Mouse (Mus musculus) heart, embryonic 13.5 days (tissue): ENCODE data around the gene Trp63. TPM values are rescaled to one million over a fixed set of nuclear protein-coding genes. Genes with fewer than 3 reads are reported as not detected.

ENCODE experiments used
- ATAC-seq: fragments of 200-750 bp; cut with Nextera tagmentation; 2 replicates; pipeline ENCODE4 v1.8.0; 2017; ENCODE audit warnings: moderate TSS enrichment; ENCODE audit not compliant: insufficient number of reproducible peaks, low FRiP score, low TSS enrichment; ENCODE audit errors: extremely low read depth
- H3K27ac ChIP-seq: fragments of 300-500 bp; sonication (generic); replicated peaks from 2 replicates; pipeline ENCODE4 v1.5.1; 2015; ENCODE audit warnings: moderate library complexity, mild to moderate bottlenecking, inconsistent platforms
- H3K27me3 ChIP-seq: fragments of 300-500 bp; sonication (generic); replicated peaks from 2 replicates; pipeline ENCODE4 v1.6.1; 2015; ENCODE audit warnings: mild to moderate bottlenecking, inconsistent platforms
- H3K36me3 ChIP-seq: fragments of 300-500 bp; sonication (generic); 2 replicates; pipeline ENCODE4 v1.6.1; 2015; ENCODE audit warnings: mild to moderate bottlenecking, inconsistent platforms
- H3K4me1 ChIP-seq: fragments of 300-500 bp; sonication (generic); 2 replicates; pipeline ENCODE4 v1.6.1; 2015; ENCODE audit warnings: inconsistent platforms
- H3K4me2 ChIP-seq: fragments of 300-500 bp; sonication (generic); 2 replicates; pipeline ENCODE4 v1.6.1; 2015; ENCODE audit warnings: inconsistent platforms, mild to moderate bottlenecking, moderate library complexity
- H3K4me3 ChIP-seq: fragments of 300-500 bp; sonication (generic); 2 replicates; pipeline ENCODE4 v1.5.1; 2015; ENCODE audit warnings: moderate library complexity, mild to moderate bottlenecking, inconsistent platforms
- H3K9ac ChIP-seq: fragments of 300-500 bp; sonication (generic); 2 replicates; pipeline ENCODE4 v1.6.1; 2015; ENCODE audit warnings: inconsistent platforms, mild to moderate bottlenecking, moderate library complexity
- H3K9me3 ChIP-seq: fragments of 300-500 bp; sonication (generic); 2 replicates; pipeline ENCODE4 v1.6.1; 2016; ENCODE audit warnings: inconsistent platforms
- WGBS: fragments of 180-500 bp; shearing (Covaris S2); methylation state at CpG from one replicate; pipeline ENCODE4 v1.1.7; 2015; ENCODE audit warnings: mixed read lengths; 5-methylcytosine and 5-hydroxymethylcytosine counted together
- polyA plus RNA-seq: library from polyadenylated mRNA; unstranded; fragments of >200 nt; fragmentation: Nextera tagmentation; extraction: Ambion mirVana; gene quantifications from 2 replicates; pipeline ENCODE4 v1.2.1, GENCODE M21; 2015

Gene Trp63
- polyA plus RNA-seq, 1 experiment from 2014 or later, result 0.78 TPM

- Histone ChIP-seq H3K9ac (no peak overlapping the region), H3K9me3 (no peaks in the 10 kb centered on the region), H3K27ac (no peak overlapping the region), H3K27me3 (no peaks in the 10 kb centered on the region), H3K4me1 (no peaks in the 10 kb centered on the region), H3K36me3 (no peaks in the 10 kb centered on the region), H3K4me2 (no peak overlapping the region), H3K4me3 (no peak overlapping the region)
- 55% methylated on average over 4 of the region's 4 CpGs for WGBS
- ATAC-seq, result no peak
Measured at GRCm38 (mm10) chr16:25779964-25780363, 96.4 kb downstream of the Trp63 start.

GRCm38 (mm10) chr16:25784246-25784645, 100.7 kb downstream of the Trp63 start:
- Histone ChIP-seq H3K4me2 (no peak overlapping the region), H3K9me3 (no peaks in the 10 kb centered on the region), H3K9ac (no peak overlapping the region), H3K36me3 (no peaks in the 10 kb centered on the region), H3K27me3 (no peaks in the 10 kb centered on the region), H3K27ac (no peak overlapping the region), H3K4me3 (no peak overlapping the region), H3K4me1 (no peaks in the 10 kb centered on the region)
- WGBS, result 76% methylated on average over 2 of the region's 2 CpGs
- no peak for ATAC-seq

GRCm38 (mm10) chr16:25786457-25786856, 102.9 kb downstream of the Trp63 start:
- Histone ChIP-seq H3K36me3 (no peaks in the 10 kb centered on the region), H3K4me2 (no peak overlapping the region), H3K27ac (no peak overlapping the region), H3K4me3 (no peak overlapping the region), H3K4me1 (no peaks in the 10 kb centered on the region), H3K9ac (no peak overlapping the region), H3K27me3 (no peaks in the 10 kb centered on the region), H3K9me3 (no peaks in the 10 kb centered on the region)
- ATAC-seq, result no peak
- 62% methylated on average over 5 of the region's 5 CpGs for WGBS

GRCm38 (mm10) chr16:25792640-25793266, 109.2 kb downstream of the Trp63 start:
- WGBS, result 65% methylated on average over 5 of the region's 5 CpGs
- Histone ChIP-seq H3K9ac (no peak overlapping the region), H3K27ac (no peak overlapping the region), H3K36me3 (no peaks in the 10 kb centered on the region), H3K4me1 (no peaks in the 10 kb centered on the region), H3K27me3 (no peaks in the 10 kb centered on the region), H3K4me2 (no peak overlapping the region), H3K9me3 (no peaks in the 10 kb centered on the region), H3K4me3 (no peak overlapping the region)
- no peak for ATAC-seq

- Histone ChIP-seq H3K36me3 (no peaks in the 10 kb centered on the region), H3K27ac (no peak overlapping the region), H3K27me3 (no peaks in the 10 kb centered on the region), H3K4me3 (no peak overlapping the region), H3K4me2 (no peak overlapping the region), H3K4me1 (no peaks in the 10 kb centered on the region), H3K9me3 (no peaks in the 10 kb centered on the region), H3K9ac (no peak overlapping the region)
- no peak for ATAC-seq
- 59% methylated on average over 4 of the region's 4 CpGs for WGBS
Measured at GRCm38 (mm10) chr16:25797732-25798294, 114.2 kb downstream of the Trp63 start.

- ATAC-seq, result no peak
- Histone ChIP-seq H3K36me3 (no peaks in the 10 kb centered on the region), H3K27me3 (no peaks in the 10 kb centered on the region), H3K4me3 (no peak overlapping the region), H3K4me1 (no peaks in the 10 kb centered on the region), H3K27ac (no peak overlapping the region), H3K9ac (no peak overlapping the region), H3K4me2 (no peak overlapping the region), H3K9me3 (no peaks in the 10 kb centered on the region)
Measured at GRCm38 (mm10) chr16:25799618-25800017, 116.1 kb downstream of the Trp63 start.

GRCm38 (mm10) chr16:25804955-25805354, 121.4 kb downstream of the Trp63 start:
- Histone ChIP-seq H3K9ac (no peak overlapping the region), H3K27ac (no peak overlapping the region), H3K27me3 (no peaks in the 10 kb centered on the region), H3K4me2 (no peak overlapping the region), H3K9me3 (no peaks in the 10 kb centered on the region), H3K36me3 (no peaks in the 10 kb centered on the region), H3K4me1 (peaks cover 4% of the 10 kb centered on the region; the same call in 1 of the 2 replicates), H3K4me3 (no peak overlapping the region)
- WGBS, result 40% methylated on average over 3 of the region's 3 CpGs
- ATAC-seq, result no peak

GRCm38 (mm10) chr16:25807116-25807515, 123.6 kb downstream of the Trp63 start:
- H3K27ac ChIP-seq, result no peak overlapping the region
- no peak overlapping the region for H3K9ac ChIP-seq
- no peaks in the 10 kb centered on the region for H3K36me3 ChIP-seq
- H3K4me1 ChIP-seq, result peaks cover 4% of the 10 kb centered on the region; the same call in 1 of the 2 replicates
- H3K4me2 ChIP-seq, result no peak overlapping the region
- H3K4me3 ChIP-seq, result no peak overlapping the region
- ATAC-seq, result no peak
- no peaks in the 10 kb centered on the region for H3K27me3 ChIP-seq
- H3K9me3 ChIP-seq, result no peaks in the 10 kb centered on the region

- H3K27me3 ChIP-seq, result no peaks in the 10 kb centered on the region
- 55% methylated on average over 10 of the region's 10 CpGs for WGBS
- ATAC-seq, result no peak
- H3K36me3 ChIP-seq, result no peaks in the 10 kb centered on the region
- no peak overlapping the region for H3K9ac ChIP-seq
- H3K9me3 ChIP-seq, result no peaks in the 10 kb centered on the region
- no peak overlapping the region for H3K27ac ChIP-seq
- no peaks in the 10 kb centered on the region for H3K4me1 ChIP-seq
- no peak overlapping the region for H3K4me3 ChIP-seq
- no peak overlapping the region for H3K4me2 ChIP-seq
Measured at GRCm38 (mm10) chr16:25817753-25818624, 134.4 kb downstream of the Trp63 start.

GRCm38 (mm10) chr16:25826016-25826415, 142.5 kb downstream of the Trp63 start:
- Histone ChIP-seq H3K9me3 (no peaks in the 10 kb centered on the region), H3K4me3 (no peak overlapping the region), H3K27ac (no peak overlapping the region), H3K9ac (no peak overlapping the region), H3K4me1 (0 out of 2 replicates have a peak, but pooled peaks cover 4% of the 10 kb centered on the region), H3K36me3 (no peaks in the 10 kb centered on the region), H3K27me3 (no peaks in the 10 kb centered on the region), H3K4me2 (no peak overlapping the region)
- 39% methylated on average over 7 of the region's 7 CpGs for WGBS
- no peak for ATAC-seq

- WGBS, result 76% methylated on average over 4 of the region's 4 CpGs
- H3K4me2 ChIP-seq, result no peak overlapping the region
- no peak overlapping the region for H3K9ac ChIP-seq
- no peaks in the 10 kb centered on the region for H3K36me3 ChIP-seq
- ATAC-seq, result no peak
- H3K9me3 ChIP-seq, result no peaks in the 10 kb centered on the region
- H3K4me3 ChIP-seq, result no peak overlapping the region
- no peaks in the 10 kb centered on the region for H3K27me3 ChIP-seq
- no peaks in the 10 kb centered on the region for H3K4me1 ChIP-seq
- no peak overlapping the region for H3K27ac ChIP-seq
Measured at GRCm38 (mm10) chr16:25832576-25832975, 149.0 kb downstream of the Trp63 start.
